Mouse (Mus musculus) liver, embryonic 16.5 days (tissue): Measurements from ENCODE around the gene Uckl1. TPM values are rescaled to one million over a fixed set of nuclear protein-coding genes. Genes with fewer than 3 reads are reported as not detected.
A peak's percentile ranks its signal among the peaks of the same experiment; 100 is the strongest.

Source experiments
- ATAC-seq: fragments of 200-750 bp; cut with Nextera tagmentation; 2 replicates; pipeline ENCODE4 v1.8.0; 2017; ENCODE audit warnings: low read depth, mild to moderate bottlenecking, moderate number of reproducible peaks, moderate library complexity
- H3K27ac ChIP-seq: fragments of 300-500 bp; sonication (generic); 2 replicates; pipeline ENCODE4 v1.5.1; 2014; ENCODE audit warnings: mild to moderate bottlenecking, low read length
- H3K27me3 ChIP-seq: fragments of 300-500 bp; sonication (generic); 2 replicates; pipeline ENCODE4 v1.6.1; 2014; ENCODE audit warnings: low read depth, low read length, mixed read lengths; ENCODE audit not compliant: control insufficient read depth, insufficient read depth
- H3K36me3 ChIP-seq: fragments of 300-500 bp; sonication (generic); 2 replicates; pipeline ENCODE4 v1.6.1; 2014; ENCODE audit warnings: mild to moderate bottlenecking; ENCODE audit not compliant: control insufficient read depth, insufficient read depth
- H3K4me1 ChIP-seq: fragments of 300-500 bp; sonication (generic); 2 replicates; pipeline ENCODE4 v1.6.1; 2014; ENCODE audit warnings: low read depth, low read length, mixed read lengths; ENCODE audit not compliant: control insufficient read depth
- H3K4me2 ChIP-seq: fragments of 300-500 bp; sonication (generic); 2 replicates; pipeline ENCODE4 v1.6.1; 2014; ENCODE audit warnings: low read depth, low read length, mixed read lengths
- H3K4me3 ChIP-seq: fragments of 300-500 bp; sonication (generic); 2 replicates; pipeline ENCODE4 v1.5.1; 2014; ENCODE audit warnings: low read depth, mild to moderate bottlenecking, low read length
- H3K9ac ChIP-seq: fragments of 300-500 bp; sonication (generic); 2 replicates; pipeline ENCODE4 v1.6.1; 2014; ENCODE audit warnings: low read depth, low read length
- H3K9me3 ChIP-seq: fragments of 300-500 bp; sonication (generic); replicated peaks from 2 replicates; pipeline ENCODE4 v1.6.1; 2016; ENCODE audit warnings: low read length; ENCODE audit not compliant: control insufficient read depth
- WGBS: fragments of 180-500 bp; shearing (Covaris S2); extraction: QIAGEN DNeasy Blood & Tissue Kit; methylation state at CpG from one replicate; pipeline ENCODE4 v1.1.7; 2014; ENCODE audit not compliant: insufficient replicate concordance; 5-methylcytosine and 5-hydroxymethylcytosine counted together
- microRNA-seq: library from miRNA; unstranded; fragments of <30 nt; microRNA quantifications from one replicate; pipeline ENCODE4, GENCODE M21; 2016
- polyA plus RNA-seq: library from polyadenylated mRNA; unstranded; fragments of >200 nt; fragmentation: Nextera tagmentation; extraction: Ambion mirVana; gene quantifications from 2 replicates; pipeline ENCODE4 v1.2.1, GENCODE M21; 2015

The Uckl1 gene
- polyA plus RNA-seq, 1 experiment from 2014 or later: 23.6 TPM

GRCm38 (mm10) chr2:181520936-181521227 lies 63.8 kb downstream of the Uckl1 start:
- Histone ChIP-seq H3K4me1 (peaks cover 31% of the 10 kb centered on the region), H3K27me3 (no peaks in the 10 kb centered on the region), H3K4me2 (peak overlapping the region; percentile 85), H3K36me3 (peaks cover 16% of the 10 kb centered on the region), H3K27ac (peak overlapping the region; percentile 99), H3K9ac (peak overlapping the region; percentile 96), H3K9me3 (no peaks in the 10 kb centered on the region), H3K4me3 (peak overlapping the region; percentile 95)
- WGBS: 0% methylated on average over 17 of the region's 17 CpGs
- no peak for ATAC-seq

GRCm38 (mm10) chr2:181520118-181520935 lies 64.4 kb downstream of the Uckl1 start, which contains the start of gene Dnajc5:
TSS of gene Dnajc5 (plus strand) at chr2:181520485.
- Histone ChIP-seq H3K4me2 (peak within 1 kb of the TSS; percentile 85), H3K36me3 (peaks cover 20% of the 10 kb centered on the region), H3K9ac (peak within 1 kb of the TSS; percentile 96), H3K9me3 (no peaks in the 10 kb centered on the region), H3K27me3 (no peaks in the 10 kb centered on the region), H3K27ac (peak within 1 kb of the TSS; percentile 99), H3K4me3 (peak within 1 kb of the TSS; percentile 95), H3K4me1 (peaks cover 31% of the 10 kb centered on the region)
- WGBS: under 1% methylated on average over 69 of the region's 74 CpGs
- peak; percentile 96 for ATAC-seq

DNA sequence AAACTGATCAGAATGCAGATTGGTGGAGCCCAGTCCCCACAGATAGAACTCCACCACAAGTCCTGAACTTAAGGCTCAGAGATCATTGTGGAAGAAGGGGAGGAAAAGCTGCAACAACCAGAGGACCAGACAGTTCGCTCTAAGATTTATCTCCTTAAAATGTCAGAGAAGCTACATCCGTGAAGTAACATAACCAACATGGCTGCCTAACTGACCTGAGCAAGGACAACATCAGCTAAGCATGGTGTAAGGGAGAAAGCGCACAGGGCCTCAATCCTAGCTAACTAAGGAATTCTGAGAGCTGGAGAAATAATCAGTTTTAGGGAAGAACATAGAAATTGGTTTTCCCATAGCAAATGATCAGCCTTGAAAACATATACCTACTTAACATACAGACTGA lies 65.5 kb downstream of the Uckl1 start:
- no peaks in the 10 kb centered on the region for H3K27me3 ChIP-seq
- peak overlapping the region; percentile 95 for H3K4me3 ChIP-seq
- H3K9ac ChIP-seq: peak overlapping the region; percentile 96
- no peak for ATAC-seq
- no peaks in the 10 kb centered on the region for H3K9me3 ChIP-seq
- peak overlapping the region; percentile 99 for H3K27ac ChIP-seq
- H3K4me1 ChIP-seq: peaks cover 31% of the 10 kb centered on the region
- H3K36me3 ChIP-seq: peaks cover 24% of the 10 kb centered on the region
- 69% methylated on average over 3 of the region's 3 CpGs for WGBS
- peak overlapping the region; percentile 85 for H3K4me2 ChIP-seq

Small RNA genes lying within 50 kb of the gene (microRNA-seq; reads per million reads assigned to microRNA genes)
- gene Mir7006: not detected

Other genes starting within 250 kb of the Uckl1 start
- 8.8 and 10.5 TPM in 2 replicates for gene Zgpat, start 220.0 kb downstream of the Uckl1 start, polyA plus RNA-seq
- 17.1 and 20.7 TPM in 2 replicates for gene Arfrp1, start 219.5 kb downstream of the Uckl1 start, polyA plus RNA-seq
- 4.7 and 6.3 TPM in 2 replicates for gene Lime1, start 204.8 kb downstream of the Uckl1 start, polyA plus RNA-seq
- 7.0 and 7.5 TPM in 2 replicates for gene Zbtb46, start 125.5 kb downstream of the Uckl1 start, polyA plus RNA-seq
- 0.09 TPM in 1 of 2 replicates, not detected in the other for gene Abhd16b, start 91.7 kb downstream of the Uckl1 start, polyA plus RNA-seq
- 62.7 and 69.3 TPM in 2 replicates for gene Tpd52l2, start 87.8 kb downstream of the Uckl1 start, polyA plus RNA-seq
- gene Dnajc5, start 64.4 kb downstream of the Uckl1 start, polyA plus RNA-seq: 26.4 and 27.3 TPM in 2 replicates
- 24.2 and 25.0 TPM in 2 replicates for gene Prpf6, start 7.0 kb upstream of the Uckl1 start, polyA plus RNA-seq
- gene Zfp512b, start 7.9 kb upstream of the Uckl1 start, polyA plus RNA-seq: 6.2 and 7.6 TPM in 2 replicates
- 1.7 and 2.3 TPM in 2 replicates for gene Samd10, start 14.3 kb upstream of the Uckl1 start, polyA plus RNA-seq
- gene Gm29797, start 72.1 kb upstream of the Uckl1 start, polyA plus RNA-seq: 0.19 TPM in 1 of 2 replicates, not detected in the other
- gene Sox18, start 86.7 kb upstream of the Uckl1 start, polyA plus RNA-seq: 6.9 TPM in 2 replicates
- 1.9 TPM in 2 replicates for gene Tcea2, start 95.4 kb upstream of the Uckl1 start, polyA plus RNA-seq
- gene Rgs19, start 109.1 kb upstream of the Uckl1 start, polyA plus RNA-seq: 19.0 and 19.7 TPM in 2 replicates
- gene Lkaaear1, start 113.5 kb upstream of the Uckl1 start, polyA plus RNA-seq: not detected in 2 replicates
- gene Oprl1, start 130.1 kb upstream of the Uckl1 start, polyA plus RNA-seq: 0.07 and 0.11 TPM in 2 replicates
- not detected in 2 replicates for gene Myt1, start 178.4 kb upstream of the Uckl1 start, polyA plus RNA-seq